Mouse (Mus musculus) E14TG2a.4 (cell line): ENCODE measurements at regions not wholly inside any gene's neighbourhood (a gene's known extent, or its start where the extent isn't known, plus 50 kb on each side); places are given as distances from the start of the nearest gene placed in this dataset.

Source experiments
- CTCF ChIP-seq: conservative IDR thresholded peaks from 2 replicates; pipeline ENCODE4 v1.5.1; 2014; ENCODE audit warnings: low read length
- NANOG ChIP-seq: IDR thresholded peaks from 2 replicates; pipeline ENCODE4 v1.6.1; 2014; ENCODE audit warnings: borderline replicate concordance, low read length, mixed read lengths
- POU5F1 ChIP-seq: IDR thresholded peaks from 2 replicates; pipeline ENCODE4 v1.6.1; 2014; ENCODE audit warnings: low read length, borderline replicate concordance

DNA sequence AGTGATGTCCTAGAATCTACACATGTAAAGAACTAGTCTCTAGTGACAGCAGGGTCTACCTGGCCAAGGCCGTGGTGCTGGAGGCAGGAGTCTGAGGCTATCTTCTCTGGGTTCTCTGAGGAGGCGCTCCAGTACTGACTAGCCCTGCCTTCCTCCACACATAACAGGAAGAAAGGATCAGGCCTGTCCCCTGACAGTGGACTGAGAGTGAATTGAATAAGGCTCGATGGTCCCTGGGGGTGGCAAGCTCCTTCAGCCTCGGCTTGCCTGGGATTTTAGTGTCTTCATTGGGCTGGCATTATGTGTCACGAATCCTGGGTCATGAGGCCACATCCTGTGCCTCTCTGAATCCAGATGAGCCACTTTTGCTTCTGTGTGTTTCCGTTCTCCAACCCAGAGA, 50.9 kb upstream of the Dlk1 start:
- TF ChIP-seq CTCF: no peak
- TF ChIP-seq NANOG: no peak
- TF ChIP-seq POU5F1: no peak
